Mouse (Mus musculus): ENCODE results near the gene Csnk1g1. TPM values are rescaled to one million over a fixed set of nuclear protein-coding genes. Genes with fewer than 3 reads are reported as not detected.

Gene Csnk1g1
- polyA plus RNA-seq, 1 experiment from 2014 or later = 21.1 TPM

DNA sequence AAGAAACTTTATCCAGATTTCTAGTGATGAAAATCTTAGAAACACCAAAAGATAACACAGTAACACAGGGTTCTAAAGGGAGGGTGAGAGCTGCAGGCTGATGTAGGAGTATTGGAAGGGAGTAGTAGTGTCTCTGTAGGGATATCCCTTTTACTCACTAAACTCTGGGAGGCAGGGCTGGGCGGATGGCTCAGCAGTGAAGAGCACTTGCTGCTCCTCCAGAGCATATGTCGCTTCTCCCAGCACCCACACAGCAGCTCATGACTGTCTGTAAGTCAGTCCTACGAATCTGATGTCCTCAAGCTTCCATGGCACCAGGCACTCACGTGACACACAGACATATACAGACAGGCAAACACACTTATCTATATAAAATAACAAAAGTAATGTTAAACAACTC lies 129.4 kb downstream of the Csnk1g1 start:
- Histone ChIP-seq H3K36me3 (ENCODE audit: control insufficient read depth, insufficient read depth, low read length) (peaks cover 32% of the 10 kb centered on the region), H3K9me3 (replicated peaks; ENCODE audit: control insufficient read depth, low read length) (no peaks in the 10 kb centered on the region), H3K27ac (ENCODE audit: low read depth, low read length) (no peak overlapping the region), H3K4me1 (ENCODE audit: control insufficient read depth, insufficient read depth, low read length) (no peaks in the 10 kb centered on the region), H3K4me2 (ENCODE audit: low read length) (no peak overlapping the region), H3K4me3 (ENCODE audit: low read depth, low read length) (no peak overlapping the region), H3K9ac (ENCODE audit: low read length) (no peak overlapping the region), H3K27me3 (replicated peaks; ENCODE audit: control insufficient read depth, insufficient read depth, low read length) (no peaks in the 10 kb centered on the region)
- ATAC-seq = no peak
- DNase-seq (ENCODE audit: low spot score) = no peak
- WGBS = 96% methylated on average over 4 of the region's 4 CpGs

DNA sequence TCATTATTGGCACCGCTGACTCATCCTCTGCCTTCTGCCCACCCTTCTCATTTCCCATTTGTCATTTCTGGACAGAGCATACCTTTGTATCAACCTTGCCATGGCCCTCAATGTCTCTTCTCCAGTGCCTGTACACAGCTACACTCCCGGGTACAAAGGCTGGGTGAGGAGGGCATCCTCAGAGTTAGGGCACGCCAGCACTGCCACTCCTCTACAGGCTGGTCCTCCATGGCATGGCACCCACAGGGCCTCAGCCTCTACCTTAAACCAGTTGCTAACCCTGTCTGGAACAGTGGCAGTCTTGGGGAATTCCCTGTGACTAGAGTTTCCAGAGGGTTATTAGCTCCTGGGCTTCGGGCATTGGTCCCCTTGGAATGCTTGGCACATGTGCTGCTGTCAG lies 129.9 kb downstream of the Csnk1g1 start:
- 92% methylated on average over 4 of the region's 4 CpGs for WGBS
- ATAC-seq (no peak), DNase-seq (ENCODE audit: low spot score) (no peak)
- H3K27me3 ChIP-seq (replicated peaks; ENCODE audit: control insufficient read depth, insufficient read depth, low read length) = no peaks in the 10 kb centered on the region
- H3K9me3 ChIP-seq (replicated peaks; ENCODE audit: control insufficient read depth, low read length) = no peaks in the 10 kb centered on the region
- H3K27ac ChIP-seq (ENCODE audit: low read depth, low read length) = no peak overlapping the region
- peaks cover 32% of the 10 kb centered on the region for H3K36me3 ChIP-seq (ENCODE audit: control insufficient read depth, insufficient read depth, low read length)
- H3K4me2 ChIP-seq (ENCODE audit: low read length) = no peak overlapping the region
- no peak overlapping the region for H3K9ac ChIP-seq (ENCODE audit: low read length)
- no peaks in the 10 kb centered on the region for H3K4me1 ChIP-seq (ENCODE audit: control insufficient read depth, insufficient read depth, low read length)
- H3K4me3 ChIP-seq (ENCODE audit: low read depth, low read length) = no peak overlapping the region

DNA sequence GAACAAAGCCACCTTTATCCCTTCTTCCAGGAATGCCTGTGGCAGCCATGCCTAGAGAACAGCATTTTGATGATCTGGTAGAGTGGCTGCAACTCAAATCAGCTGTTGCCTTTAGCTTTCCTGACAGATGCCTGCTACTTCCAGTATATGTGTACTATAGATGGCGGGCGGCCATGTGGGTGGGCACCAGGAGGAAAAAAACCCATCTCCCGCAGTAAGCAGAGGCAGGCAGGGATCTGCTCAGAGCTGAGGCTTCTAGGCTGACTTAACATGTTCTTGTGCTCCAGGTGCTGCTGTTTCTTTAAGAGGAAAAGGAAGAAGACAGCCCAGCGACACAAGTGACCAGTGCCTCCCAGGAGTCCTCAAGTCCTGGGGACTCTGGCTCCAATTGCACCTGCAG lies 130.6 kb downstream of the Csnk1g1 start:
- Histone ChIP-seq H3K27ac (ENCODE audit: low read depth, low read length) (no peak overlapping the region), H3K36me3 (ENCODE audit: control insufficient read depth, insufficient read depth, low read length) (peaks cover 32% of the 10 kb centered on the region), H3K4me1 (ENCODE audit: control insufficient read depth, insufficient read depth, low read length) (no peaks in the 10 kb centered on the region), H3K27me3 (replicated peaks; ENCODE audit: control insufficient read depth, insufficient read depth, low read length) (no peaks in the 10 kb centered on the region), H3K9ac (ENCODE audit: low read length) (no peak overlapping the region), H3K4me2 (ENCODE audit: low read length) (no peak overlapping the region), H3K4me3 (ENCODE audit: low read depth, low read length) (no peak overlapping the region), H3K9me3 (replicated peaks; ENCODE audit: control insufficient read depth, low read length) (no peaks in the 10 kb centered on the region)
- WGBS = 79% methylated on average over 4 of the region's 4 CpGs
- ATAC-seq = no peak
- DNase-seq (ENCODE audit: low spot score) = no peak

DNA sequence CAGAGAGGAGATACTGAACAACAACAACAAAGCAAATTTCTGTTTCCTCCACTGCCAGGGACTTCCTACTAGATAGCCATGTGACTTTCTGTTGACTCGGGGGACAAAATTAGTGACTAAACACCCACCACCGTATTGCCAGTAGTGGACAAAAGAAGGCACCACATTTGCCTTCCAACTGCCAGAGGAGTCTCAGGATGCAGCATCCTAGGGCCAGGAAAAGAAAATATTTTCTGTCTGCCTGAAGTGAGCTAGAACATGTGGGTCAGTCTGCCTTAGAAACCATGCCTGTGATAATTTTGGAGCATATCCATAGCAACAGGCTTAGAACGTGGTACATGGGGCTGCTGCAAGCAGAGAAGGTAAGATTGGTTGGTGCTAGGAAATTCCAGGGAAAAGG lies 132.1 kb downstream of the Csnk1g1 start:
- Histone ChIP-seq H3K9me3 (replicated peaks; ENCODE audit: control insufficient read depth, low read length) (no peaks in the 10 kb centered on the region), H3K36me3 (ENCODE audit: control insufficient read depth, insufficient read depth, low read length) (peaks cover 27% of the 10 kb centered on the region), H3K4me1 (ENCODE audit: control insufficient read depth, insufficient read depth, low read length) (no peaks in the 10 kb centered on the region), H3K4me3 (ENCODE audit: low read depth, low read length) (no peak overlapping the region), H3K9ac (ENCODE audit: low read length) (no peak overlapping the region), H3K27me3 (replicated peaks; ENCODE audit: control insufficient read depth, insufficient read depth, low read length) (no peaks in the 10 kb centered on the region), H3K4me2 (ENCODE audit: low read length) (no peak overlapping the region), H3K27ac (ENCODE audit: low read depth, low read length) (no peak overlapping the region)
- ATAC-seq (no peak), DNase-seq (ENCODE audit: low spot score) (no peak)
- WGBS = 93% methylated on average over 3 of the region's 3 CpGs

DNA sequence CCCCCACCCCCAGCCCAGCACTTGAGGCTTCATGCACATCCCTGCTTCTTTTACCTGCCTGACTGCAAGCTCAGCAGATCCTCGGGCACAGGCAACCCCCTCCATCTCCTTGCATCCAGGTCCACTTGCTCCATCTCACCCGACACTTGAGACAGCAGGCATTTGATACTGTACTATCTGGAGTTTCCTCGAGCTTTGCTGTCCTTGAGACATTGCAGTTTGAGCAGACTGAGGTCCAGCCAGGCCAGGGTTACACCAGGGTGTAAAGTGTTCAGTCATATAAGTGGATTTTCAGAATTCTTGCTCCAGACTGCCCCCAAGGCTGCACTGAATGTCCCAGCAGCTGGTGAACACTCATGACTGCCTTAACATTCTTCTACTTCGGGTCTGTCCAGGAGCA lies 133.6 kb downstream of the Csnk1g1 start:
- ATAC-seq (no peak), DNase-seq (ENCODE audit: low spot score) (no peak)
- Histone ChIP-seq H3K9ac (ENCODE audit: low read length) (no peak overlapping the region), H3K4me1 (ENCODE audit: control insufficient read depth, insufficient read depth, low read length) (no peaks in the 10 kb centered on the region), H3K9me3 (replicated peaks; ENCODE audit: control insufficient read depth, low read length) (no peaks in the 10 kb centered on the region), H3K4me3 (ENCODE audit: low read depth, low read length) (no peak overlapping the region), H3K27ac (ENCODE audit: low read depth, low read length) (no peak overlapping the region), H3K27me3 (replicated peaks; ENCODE audit: control insufficient read depth, insufficient read depth, low read length) (no peaks in the 10 kb centered on the region), H3K36me3 (ENCODE audit: control insufficient read depth, insufficient read depth, low read length) (peaks cover 23% of the 10 kb centered on the region), H3K4me2 (ENCODE audit: low read length) (no peak overlapping the region)
- 88% methylated on average over 4 of the region's 4 CpGs for WGBS

DNA sequence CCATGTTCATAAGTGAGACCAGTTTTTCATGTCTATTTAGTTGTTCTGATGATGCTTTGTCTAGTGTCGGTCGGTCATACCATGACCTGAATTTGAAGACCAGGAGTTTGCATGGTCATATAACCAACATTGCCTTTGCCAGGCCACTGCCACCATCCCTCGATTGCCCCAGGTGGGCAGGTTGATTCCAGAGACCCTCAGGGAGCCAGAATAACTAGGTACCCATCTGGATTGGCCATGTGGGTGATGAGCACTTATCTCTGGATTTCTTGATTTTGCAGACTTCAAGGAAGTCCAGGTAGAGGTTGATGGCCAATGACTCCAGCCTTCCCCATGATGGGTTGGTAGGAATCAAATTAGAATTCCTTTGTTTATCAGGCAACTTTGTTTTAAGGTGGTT lies 134.5 kb downstream of the Csnk1g1 start:
- no peaks in the 10 kb centered on the region for H3K27me3 ChIP-seq (replicated peaks; ENCODE audit: control insufficient read depth, insufficient read depth, low read length)
- H3K9ac ChIP-seq (ENCODE audit: low read length) = no peak overlapping the region
- 94% methylated on average over 3 of the region's 3 CpGs for WGBS
- ATAC-seq (no peak), DNase-seq (ENCODE audit: low spot score) (no peak)
- peaks cover 23% of the 10 kb centered on the region for H3K36me3 ChIP-seq (ENCODE audit: control insufficient read depth, insufficient read depth, low read length)
- no peaks in the 10 kb centered on the region for H3K9me3 ChIP-seq (replicated peaks; ENCODE audit: control insufficient read depth, low read length)
- H3K4me2 ChIP-seq (ENCODE audit: low read length) = no peak overlapping the region
- no peak overlapping the region for H3K4me3 ChIP-seq (ENCODE audit: low read depth, low read length)
- H3K27ac ChIP-seq (ENCODE audit: low read depth, low read length) = no peak overlapping the region
- H3K4me1 ChIP-seq (ENCODE audit: control insufficient read depth, insufficient read depth, low read length) = no peaks in the 10 kb centered on the region

DNA sequence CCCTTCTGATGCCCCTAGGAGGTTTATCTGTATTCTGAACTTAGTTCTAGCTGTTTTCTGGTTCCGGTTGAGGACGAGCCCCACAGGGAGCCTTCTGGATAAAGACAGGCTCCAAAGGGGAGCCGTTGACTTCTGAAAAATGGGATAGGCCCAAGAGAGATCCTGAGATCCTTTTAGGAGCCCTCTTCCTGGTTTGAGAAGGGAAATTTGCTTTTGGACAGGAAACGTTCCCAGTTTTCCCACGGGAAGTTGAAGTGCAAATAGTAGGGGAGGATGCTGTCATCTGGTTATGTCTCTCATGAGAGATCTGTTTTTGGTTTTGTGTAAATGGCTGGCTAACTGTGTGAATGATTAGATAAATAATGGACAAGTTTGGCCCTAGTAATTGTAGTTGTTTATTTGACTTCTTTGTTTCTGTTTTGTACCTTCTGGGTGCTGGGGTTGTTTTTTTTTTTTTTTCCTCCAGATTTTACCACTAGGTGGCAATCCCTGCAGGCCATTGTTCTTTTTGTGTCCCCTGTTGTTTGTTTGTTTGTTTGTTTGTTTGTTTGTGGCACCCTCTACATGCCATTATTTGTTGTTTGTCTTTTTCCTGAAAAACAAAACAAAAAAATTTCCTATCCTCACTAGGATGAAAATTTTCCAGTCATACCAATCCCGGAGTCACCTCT lies 141.3 kb downstream of the Csnk1g1 start:
- no peak overlapping the region for H3K4me3 ChIP-seq (ENCODE audit: low read depth, low read length)
- DNase-seq (ENCODE audit: low spot score) (no peak), ATAC-seq (no peak)
- no peak overlapping the region for H3K9ac ChIP-seq (ENCODE audit: low read length)
- H3K36me3 ChIP-seq (ENCODE audit: control insufficient read depth, insufficient read depth, low read length) = no peaks in the 10 kb centered on the region
- no peaks in the 10 kb centered on the region for H3K27me3 ChIP-seq (replicated peaks; ENCODE audit: control insufficient read depth, insufficient read depth, low read length)
- H3K27ac ChIP-seq (ENCODE audit: low read depth, low read length) = no peak overlapping the region
- H3K4me2 ChIP-seq (ENCODE audit: low read length) = no peak overlapping the region
- H3K9me3 ChIP-seq (replicated peaks; ENCODE audit: control insufficient read depth, low read length) = no peaks in the 10 kb centered on the region
- 83% methylated on average over 6 of the region's 6 CpGs for WGBS
- no peaks in the 10 kb centered on the region for H3K4me1 ChIP-seq (ENCODE audit: control insufficient read depth, insufficient read depth, low read length)

DNA sequence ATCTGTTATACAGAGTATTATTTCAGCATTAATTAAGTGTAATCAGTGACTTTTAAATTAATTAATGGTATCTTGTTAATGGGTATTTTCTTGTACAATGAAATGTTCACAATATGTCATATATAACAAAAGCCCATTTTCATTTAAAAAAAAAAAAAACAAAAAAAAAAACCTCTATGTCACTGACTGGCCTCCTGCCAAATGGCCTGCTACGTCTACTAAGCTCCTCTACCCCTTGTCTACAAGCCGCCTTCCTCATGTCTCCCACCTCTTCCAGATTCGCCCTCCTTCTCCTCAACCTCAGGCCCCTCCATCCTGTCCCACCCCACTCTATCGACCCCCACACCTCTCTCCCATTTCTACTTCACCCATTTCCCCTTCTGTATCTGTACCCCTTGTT lies 142.8 kb downstream of the Csnk1g1 start:
- 67% methylated on average over 4 of the region's 4 CpGs for WGBS
- ATAC-seq (no peak), DNase-seq (ENCODE audit: low spot score) (no peak)
- H3K4me3 ChIP-seq (ENCODE audit: low read depth, low read length) = no peak overlapping the region
- no peak overlapping the region for H3K4me2 ChIP-seq (ENCODE audit: low read length)
- no peaks in the 10 kb centered on the region for H3K36me3 ChIP-seq (ENCODE audit: control insufficient read depth, insufficient read depth, low read length)
- H3K9me3 ChIP-seq (replicated peaks; ENCODE audit: control insufficient read depth, low read length) = no peaks in the 10 kb centered on the region
- no peaks in the 10 kb centered on the region for H3K4me1 ChIP-seq (ENCODE audit: control insufficient read depth, insufficient read depth, low read length)
- no peak overlapping the region for H3K9ac ChIP-seq (ENCODE audit: low read length)
- no peaks in the 10 kb centered on the region for H3K27me3 ChIP-seq (replicated peaks; ENCODE audit: control insufficient read depth, insufficient read depth, low read length)
- no peak overlapping the region for H3K27ac ChIP-seq (ENCODE audit: low read depth, low read length)

DNA sequence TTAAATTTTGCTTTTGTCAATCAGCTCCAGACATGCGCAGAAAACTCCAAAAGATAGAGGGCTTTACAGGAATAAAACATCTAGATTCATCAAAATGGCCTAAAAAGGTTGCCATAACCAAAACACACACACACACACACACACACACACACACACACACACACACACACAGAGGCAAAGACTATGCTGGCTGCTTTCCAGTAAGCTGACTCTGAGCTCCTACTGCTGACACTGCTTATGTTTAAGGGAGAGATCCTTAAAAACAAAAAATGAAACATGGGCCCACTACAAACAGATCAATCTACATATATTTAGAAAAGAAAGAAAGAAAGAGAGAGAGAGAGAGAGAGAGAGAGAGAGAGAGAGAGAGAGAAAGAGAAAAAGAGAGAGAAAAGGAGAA lies 144.0 kb downstream of the Csnk1g1 start:
- Histone ChIP-seq H3K27ac (ENCODE audit: low read depth, low read length) (no peak overlapping the region), H3K9ac (ENCODE audit: low read length) (no peak overlapping the region), H3K27me3 (replicated peaks; ENCODE audit: control insufficient read depth, insufficient read depth, low read length) (no peaks in the 10 kb centered on the region), H3K9me3 (replicated peaks; ENCODE audit: control insufficient read depth, low read length) (no peaks in the 10 kb centered on the region), H3K4me2 (ENCODE audit: low read length) (no peak overlapping the region), H3K4me1 (ENCODE audit: control insufficient read depth, insufficient read depth, low read length) (no peaks in the 10 kb centered on the region), H3K36me3 (ENCODE audit: control insufficient read depth, insufficient read depth, low read length) (no peaks in the 10 kb centered on the region), H3K4me3 (ENCODE audit: low read depth, low read length) (no peak overlapping the region)
- DNase-seq (ENCODE audit: low spot score) (no peak), ATAC-seq (no peak)
- 92% methylated on average over 1 of the region's 1 CpGs for WGBS
